Mouse (Mus musculus) CD4-positive helper T cell, adult 2 months (primary cell): Measurements from ENCODE around the gene Bicra.

Experiments used
- DNase-seq: peaks from one replicate; pipeline ENCODE4 v3.0.0-alpha.2; 2012; ENCODE audit warnings: low read depth, missing footprints, low spot score

The Bicra gene

GRCm38 (mm10) chr7:16047338-16048146 is at the start of gene Bicra:
Gene Bicra, minus strand, starts transcription at chr7:16047921.
- DNase-seq, result peak; percentile 91

GRCm38 (mm10) chr7:16094592-16094991 is 46.9 kb upstream of the Bicra start:
- DNase-seq, result no peak

GRCm38 (mm10) chr7:16087587-16087986 is 39.9 kb upstream of the Bicra start:
- no peak for DNase-seq

- DNase-seq, result no peak
Measured at GRCm38 (mm10) chr7:16083361-16083760, 35.6 kb upstream of the Bicra start.

GRCm38 (mm10) chr7:16080581-16080980 is 32.9 kb upstream of the Bicra start:
- DNase-seq, result no peak

GRCm38 (mm10) chr7:16079947-16080346 is 32.2 kb upstream of the Bicra start:
- DNase-seq, result no peak

- no peak for DNase-seq
Measured at GRCm38 (mm10) chr7:16071906-16072305, 24.2 kb upstream of the Bicra start.

GRCm38 (mm10) chr7:16070846-16071245 is 23.1 kb upstream of the Bicra start:
- DNase-seq, result no peak

GRCm38 (mm10) chr7:16063490-16063889 is 15.8 kb upstream of the Bicra start:
- peak; percentile 45 for DNase-seq

- DNase-seq, result no peak
Measured at GRCm38 (mm10) chr7:16062099-16062420, 14.3 kb upstream of the Bicra start.

- DNase-seq, result no peak
Measured at GRCm38 (mm10) chr7:16061219-16062098, 13.7 kb upstream of the Bicra start, which contains the start of gene Zfp541. Gene Zfp541, plus strand, starts transcription at chr7:16061814.

GRCm38 (mm10) chr7:16057136-16057534 is 9.4 kb upstream of the Bicra start:
- peak; percentile 85 for DNase-seq

GRCm38 (mm10) chr7:16056459-16057135 is 8.9 kb upstream of the Bicra start:
- peak; percentile 73 for DNase-seq

GRCm38 (mm10) chr7:16055665-16056064 is 7.9 kb upstream of the Bicra start:
- DNase-seq, result peak; percentile 72

- DNase-seq, result no peak
Measured at GRCm38 (mm10) chr7:16054966-16055365, 7.2 kb upstream of the Bicra start.

GRCm38 (mm10) chr7:16053105-16053504 is 5.4 kb upstream of the Bicra start:
- no peak for DNase-seq

- peak; percentile 97 for DNase-seq
Measured at GRCm38 (mm10) chr7:16052684-16053083, 5.0 kb upstream of the Bicra start.

- peak; percentile 84 for DNase-seq
Measured at GRCm38 (mm10) chr7:16051883-16052595, 4.3 kb upstream of the Bicra start.

GRCm38 (mm10) chr7:16050600-16050999 is 2.9 kb upstream of the Bicra start:
- DNase-seq, result no peak

GRCm38 (mm10) chr7:16049576-16049915 is 1.8 kb upstream of the Bicra start:
- DNase-seq, result no peak
